18 mouse cellular contexts compared by ENCODE assay signal in the genomic region with DNA sequence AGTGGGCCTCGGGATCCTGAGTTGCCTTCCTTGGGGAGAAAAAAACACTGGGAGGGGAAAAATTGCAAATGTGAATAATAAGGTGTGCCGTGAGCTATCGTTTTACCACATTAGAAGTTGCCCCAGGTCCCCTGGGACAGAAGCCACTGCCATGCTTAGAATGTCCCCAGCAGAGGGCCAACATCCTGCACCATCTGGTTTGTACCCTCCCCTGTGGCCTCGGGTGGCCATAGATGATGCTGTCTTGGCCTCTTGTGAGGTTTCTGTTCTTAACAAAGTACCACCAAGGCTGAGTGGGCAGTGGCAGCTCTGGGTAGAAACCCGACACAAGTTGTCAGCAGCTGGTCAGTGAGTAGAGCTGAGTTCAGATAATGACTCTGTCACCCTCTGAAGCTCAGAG.
A peak's percentile ranks its signal among the peaks of the same experiment; 100 is the strongest.
DNase-seq lines count a peak whose midpoint lies in the region; ATAC-seq and TF ChIP-seq lines count a peak whose summit lies in the region.
"Had no signal": no experiment of that assay in that cellular context is flagged by ENCODE, and none has a peak within 500 bp of the region (broad histone marks: within the 10 kb centered on the region; RNA-seq: fewer than 3 reads in every experiment).

No protein-coding gene starts in this region.

- H3K9ac ChIP-seq in embryonic facial prominence, embryonic 14.5 days (ENCODE audit: low read depth, low read length): no peak overlapping the region
- no peak overlapping the region for H3K9ac ChIP-seq in hindbrain, postnatal 0 days (replicated peaks; ENCODE audit: low read length)
- H3K9ac ChIP-seq in hindbrain, embryonic 14.5 days: no peak overlapping the region
- no peak overlapping the region for H3K9ac ChIP-seq in midbrain, embryonic 11.5 days (ENCODE audit: low read length)
- H3K9ac ChIP-seq: embryonic facial prominence, embryonic 13.5 days; hindbrain, embryonic 15.5 days had no signal

- TF ChIP-seq CTCF in hindbrain, postnatal 0 days (IDR thresholded peaks at IDR 0.05; ENCODE audit: low read depth): 0 out of 2 replicates have a peak, but pooled peaks have one; percentile 16

- H3K4me1 ChIP-seq in embryonic facial prominence, embryonic 14.5 days (ENCODE audit: control insufficient read depth, insufficient read depth, low read length): no peaks in the 10 kb centered on the region
- H3K4me1 ChIP-seq in embryonic facial prominence, embryonic 10.5 days: 0 out of 2 replicates have a peak, but pooled peaks cover 8% of the 10 kb centered on the region
- H3K4me1 ChIP-seq in hindbrain, postnatal 0 days (ENCODE audit: insufficient read depth, low read length): no peaks in the 10 kb centered on the region
- no peaks in the 10 kb centered on the region for H3K4me1 ChIP-seq in hindbrain, embryonic 14.5 days (replicated peaks; ENCODE audit: control insufficient read depth, insufficient read depth, low read length)
- no peaks in the 10 kb centered on the region for H3K4me1 ChIP-seq in midbrain, embryonic 11.5 days (ENCODE audit: control insufficient read depth, insufficient read depth, low read length)
- H3K4me1 ChIP-seq in midbrain, embryonic 10.5 days: no peaks in the 10 kb centered on the region; the same call in 1 of the 2 replicates
- H3K4me1 ChIP-seq: embryonic facial prominence, embryonic 13.5 days; heart, embryonic 10.5 days; hindbrain, embryonic 15.5 days had no signal

- 40% methylated on average over 5 of the region's 5 CpGs for WGBS in embryonic facial prominence, embryonic 14.5 days
- WGBS in embryonic facial prominence, embryonic 10.5 days: 69% methylated on average over 5 of the region's 5 CpGs
- 59% methylated on average over 5 of the region's 5 CpGs for WGBS in hindbrain, postnatal 0 days
- WGBS in hindbrain, embryonic 14.5 days: 41% methylated on average over 5 of the region's 5 CpGs
- 77% methylated on average over 5 of the region's 5 CpGs for WGBS in midbrain, embryonic 11.5 days
- 86% methylated on average over 5 of the region's 5 CpGs for WGBS in midbrain, embryonic 10.5 days

- no peaks in the 10 kb centered on the region for H3K27me3 ChIP-seq in embryonic facial prominence, embryonic 14.5 days (replicated peaks; ENCODE audit: control insufficient read depth, insufficient read depth, low read length)
- H3K27me3 ChIP-seq in embryonic facial prominence, embryonic 10.5 days (replicated peaks; ENCODE audit: low read depth, poor library complexity, severe bottlenecking): no peaks in the 10 kb centered on the region
- no peaks in the 10 kb centered on the region for H3K27me3 ChIP-seq in hindbrain, postnatal 0 days (ENCODE audit: insufficient read depth, low read length)
- no peaks in the 10 kb centered on the region for H3K27me3 ChIP-seq in hindbrain, embryonic 14.5 days (ENCODE audit: control insufficient read depth, insufficient read depth, low read length)
- H3K27me3 ChIP-seq in midbrain, embryonic 11.5 days (ENCODE audit: control insufficient read depth, insufficient read depth, low read length): no peaks in the 10 kb centered on the region
- no peaks in the 10 kb centered on the region for H3K27me3 ChIP-seq in midbrain, embryonic 10.5 days (ENCODE audit: low read depth, poor library complexity, severe bottlenecking)
- H3K27me3 ChIP-seq: embryonic facial prominence, embryonic 13.5 days; hindbrain, embryonic 15.5 days had no signal

- no peaks in the 10 kb centered on the region for H3K36me3 ChIP-seq in embryonic facial prominence, embryonic 14.5 days (ENCODE audit: control insufficient read depth, insufficient read depth, low read length)
- H3K36me3 ChIP-seq in embryonic facial prominence, embryonic 10.5 days (replicated peaks): no peaks in the 10 kb centered on the region
- no peaks in the 10 kb centered on the region for H3K36me3 ChIP-seq in hindbrain, postnatal 0 days (ENCODE audit: insufficient read depth, low read length)
- H3K36me3 ChIP-seq in hindbrain, embryonic 14.5 days (replicated peaks; ENCODE audit: control insufficient read depth, insufficient read depth): no peaks in the 10 kb centered on the region
- no peaks in the 10 kb centered on the region for H3K36me3 ChIP-seq in midbrain, embryonic 11.5 days (ENCODE audit: control insufficient read depth, insufficient read depth, low read length)
- no peaks in the 10 kb centered on the region for H3K36me3 ChIP-seq in midbrain, embryonic 10.5 days
- H3K36me3 ChIP-seq: embryonic facial prominence, embryonic 13.5 days; heart, embryonic 10.5 days; hindbrain, embryonic 15.5 days had no signal

- H3K4me3 ChIP-seq in embryonic facial prominence, embryonic 14.5 days (ENCODE audit: low read depth, low read length): no peak overlapping the region
- no peak overlapping the region for H3K4me3 ChIP-seq in embryonic facial prominence, embryonic 10.5 days
- no peak overlapping the region for H3K4me3 ChIP-seq in hindbrain, postnatal 0 days (ENCODE audit: low read length)
- no peak overlapping the region for H3K4me3 ChIP-seq in hindbrain, embryonic 14.5 days (replicated peaks; ENCODE audit: low read length)
- H3K4me3 ChIP-seq in midbrain, embryonic 11.5 days (ENCODE audit: low read depth, low read length): no peak overlapping the region
- H3K4me3 ChIP-seq in midbrain, embryonic 10.5 days: no peak overlapping the region
- H3K4me3 ChIP-seq: embryonic facial prominence, embryonic 13.5 days; heart, embryonic 10.5 days; hindbrain, embryonic 15.5 days had no signal

- no peak overlapping the region for H3K27ac ChIP-seq in embryonic facial prominence, embryonic 14.5 days (replicated peaks; ENCODE audit: low read depth, low read length)
- H3K27ac ChIP-seq in embryonic facial prominence, embryonic 10.5 days (replicated peaks): no peak overlapping the region
- no peak overlapping the region for H3K27ac ChIP-seq in hindbrain, postnatal 0 days
- H3K27ac ChIP-seq in hindbrain, embryonic 14.5 days: no peak overlapping the region
- H3K27ac ChIP-seq in midbrain, embryonic 11.5 days (ENCODE audit: low read depth, low read length): no peak overlapping the region
- no peak overlapping the region for H3K27ac ChIP-seq in midbrain, embryonic 10.5 days (replicated peaks)
- H3K27ac ChIP-seq: embryonic facial prominence, embryonic 13.5 days; heart, embryonic 10.5 days; hindbrain, embryonic 15.5 days had no signal

- no peak overlapping the region for H3K4me2 ChIP-seq in embryonic facial prominence, embryonic 14.5 days (ENCODE audit: low read depth, low read length)
- no peak overlapping the region for H3K4me2 ChIP-seq in hindbrain, postnatal 0 days (ENCODE audit: low read depth, low read length)
- H3K4me2 ChIP-seq in hindbrain, embryonic 14.5 days (replicated peaks): no peak overlapping the region
- H3K4me2 ChIP-seq in midbrain, embryonic 11.5 days: no peak overlapping the region
- H3K4me2 ChIP-seq: embryonic facial prominence, embryonic 13.5 days; hindbrain, embryonic 15.5 days had no signal

- DNase-seq in embryonic facial prominence, embryonic 14.5 days (ENCODE audit: low spot score): peak; percentile 32
- no peak for DNase-seq in embryonic facial prominence, embryonic 10.5 days (ENCODE audit: low spot score)
- DNase-seq in hindbrain, postnatal 0 days (ENCODE audit: low spot score): peak; percentile 22
- no peak for DNase-seq in hindbrain, embryonic 14.5 days (ENCODE audit: low spot score)
- DNase-seq in midbrain, embryonic 11.5 days (ENCODE audit: low spot score, missing footprints): no peak
- no peak for DNase-seq in midbrain, embryonic 10.5 days (ENCODE audit: low spot score)
- DNase-seq in retina, postnatal 1 day: peak; percentile 27
- no peak for DNase-seq in right cerebral cortex, postnatal 4 days
- DNase-seq: adrenal gland, adult 2 months; adrenal gland, postnatal 25 days; cerebellum, adult 2 months; gastrocnemius, postnatal 36 days; heart, adult 18-20 months; heart, postnatal 10 days had no signal

- ATAC-seq in embryonic facial prominence, embryonic 14.5 days (ENCODE audit: low read depth): peak; percentile 68; the same call in 1 of the 2 replicates
- no peak for ATAC-seq in hindbrain, postnatal 0 days
- ATAC-seq in hindbrain, embryonic 14.5 days (ENCODE audit: low FRiP score): no peak
- ATAC-seq in midbrain, embryonic 11.5 days (ENCODE audit: low FRiP score): 0 out of 2 replicates have a peak, but pooled peaks have one; percentile 24
- ATAC-seq: forebrain, embryonic 14.5 days had no signal

- H3K9me3 ChIP-seq in embryonic facial prominence, embryonic 14.5 days (ENCODE audit: control insufficient read depth, low read length): peaks cover 7% of the 10 kb centered on the region; the same call in 1 of the 2 replicates
- H3K9me3 ChIP-seq in embryonic facial prominence, embryonic 10.5 days: no peaks in the 10 kb centered on the region
- H3K9me3 ChIP-seq in hindbrain, postnatal 0 days (ENCODE audit: low read length): peaks cover 3% of the 10 kb centered on the region; the same call in 1 of the 2 replicates
- peaks cover 5% of the 10 kb centered on the region for H3K9me3 ChIP-seq in hindbrain, embryonic 14.5 days (ENCODE audit: control insufficient read depth, low read length)
- no peaks in the 10 kb centered on the region for H3K9me3 ChIP-seq in midbrain, embryonic 11.5 days (ENCODE audit: control insufficient read depth, low read length)
- H3K9me3 ChIP-seq in midbrain, embryonic 10.5 days (replicated peaks): peaks cover 8% of the 10 kb centered on the region
- H3K9me3 ChIP-seq: hindbrain, embryonic 15.5 days had no signal

Comparison
In these comparisons a context has a peak if more than half of its experiments do, and no peak if none do; other contexts are left out.
1. DNase-seq: peak in embryonic facial prominence, embryonic 14.5 days (single experiment), hindbrain, postnatal 0 days (single experiment) and retina, postnatal 1 day (single experiment); none in embryonic facial prominence, embryonic 10.5 days (single experiment), hindbrain, embryonic 14.5 days (single experiment), midbrain, embryonic 11.5 days (single experiment), midbrain, embryonic 10.5 days (single experiment) and right cerebral cortex, postnatal 4 days (single experiment).
2. ATAC-seq: peak in embryonic facial prominence, embryonic 14.5 days (single experiment) and midbrain, embryonic 11.5 days (single experiment); none in hindbrain, postnatal 0 days (single experiment) and hindbrain, embryonic 14.5 days (single experiment).